Mouse (Mus musculus): ENCODE results near the gene Eml2.

DNA sequence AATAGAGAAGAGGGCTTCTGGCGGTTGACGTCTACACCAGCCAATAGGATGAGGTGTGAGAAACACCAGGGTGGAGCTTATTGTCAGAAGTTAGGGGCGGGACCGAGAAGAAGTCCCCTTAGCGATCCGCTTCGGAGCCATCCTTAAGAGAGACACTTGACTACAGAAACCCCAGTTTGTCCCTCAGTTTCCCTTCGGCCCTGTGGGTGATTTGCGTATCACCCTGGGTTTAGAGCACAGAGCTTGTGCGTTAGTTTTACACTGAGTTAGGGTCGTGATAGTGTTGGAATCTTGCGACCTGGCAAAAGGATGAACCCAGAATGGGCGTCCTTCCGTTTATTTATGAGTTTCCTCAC lies 52.5 kb downstream of the Eml2 start:
- TF ChIP-seq EP300 (IDR thresholded peaks at IDR 0.05) (no peak), CTCF (IDR thresholded peaks at IDR 0.05) (no peak)
